Mouse (Mus musculus) intestine, embryonic 14.5 days (tissue): ENCODE results near the gene Birc7. TPM values are rescaled to one million over a fixed set of nuclear protein-coding genes. Genes with fewer than 3 reads are reported as not detected.

ENCODE experiments used
- ATAC-seq: fragments of 200-750 bp; cut with Nextera tagmentation; replicated peaks from 2 replicates; pipeline ENCODE4 v1.8.0; 2017; ENCODE audit warnings: low read depth, moderate number of reproducible peaks, moderate TSS enrichment, moderate library complexity; ENCODE audit not compliant: low FRiP score, low TSS enrichment
- DNase-seq: peaks from one replicate; pipeline ENCODE4 v3.0.0-alpha.2; 2018; ENCODE audit warnings: low spot score
- H3K27ac ChIP-seq: fragments of 300-500 bp; sonication (generic); 2 replicates; pipeline ENCODE4 v1.5.1; 2014; ENCODE audit warnings: low read depth, mild to moderate bottlenecking, control low read depth
- H3K27me3 ChIP-seq: fragments of 300-500 bp; sonication (generic); replicated peaks from 2 replicates; pipeline ENCODE4 v1.6.1; 2014; ENCODE audit warnings: low read length, control low read depth; ENCODE audit not compliant: control insufficient read depth, insufficient read depth
- H3K36me3 ChIP-seq: fragments of 300-500 bp; sonication (generic); 2 replicates; pipeline ENCODE4 v1.6.1; 2014; ENCODE audit warnings: low read length, control low read depth; ENCODE audit not compliant: control insufficient read depth, insufficient read depth
- H3K4me1 ChIP-seq: fragments of 300-500 bp; sonication (generic); replicated peaks from 2 replicates; pipeline ENCODE4 v1.6.1; 2014; ENCODE audit warnings: low read length, control low read depth, mixed read lengths; ENCODE audit not compliant: control insufficient read depth, insufficient read depth
- H3K4me2 ChIP-seq: fragments of 300-500 bp; sonication (generic); 2 replicates; pipeline ENCODE4 v1.6.1; 2014; ENCODE audit warnings: low read length
- H3K4me3 ChIP-seq: fragments of 300-500 bp; sonication (generic); 2 replicates; pipeline ENCODE4 v1.5.1; 2014; ENCODE audit warnings: low read depth, low read length, control low read depth, mixed read lengths
- H3K9ac ChIP-seq: fragments of 300-500 bp; sonication (generic); 2 replicates; pipeline ENCODE4 v1.6.1; 2014; ENCODE audit warnings: mild to moderate bottlenecking, low read length
- H3K9me3 ChIP-seq: fragments of 300-500 bp; sonication (generic); 2 replicates; pipeline ENCODE4 v1.6.1; 2016; ENCODE audit warnings: low read length, control low read depth; ENCODE audit not compliant: control insufficient read depth
- WGBS: fragments of 180-500 bp; shearing (Covaris S2); extraction: QIAGEN DNeasy Blood & Tissue Kit; methylation state at CpG from one replicate; pipeline ENCODE4 v1.1.7; 2014; 5-methylcytosine and 5-hydroxymethylcytosine counted together
- polyA plus RNA-seq: library from polyadenylated mRNA; unstranded; fragments of >200 nt; fragmentation: Nextera tagmentation; extraction: Ambion mirVana; gene quantifications from 2 replicates; pipeline ENCODE4 v1.2.1, GENCODE M21; 2014

The Birc7 gene
- polyA plus RNA-seq: 0.26 TPM in 1 of 2 replicates, not detected in the other

DNA sequence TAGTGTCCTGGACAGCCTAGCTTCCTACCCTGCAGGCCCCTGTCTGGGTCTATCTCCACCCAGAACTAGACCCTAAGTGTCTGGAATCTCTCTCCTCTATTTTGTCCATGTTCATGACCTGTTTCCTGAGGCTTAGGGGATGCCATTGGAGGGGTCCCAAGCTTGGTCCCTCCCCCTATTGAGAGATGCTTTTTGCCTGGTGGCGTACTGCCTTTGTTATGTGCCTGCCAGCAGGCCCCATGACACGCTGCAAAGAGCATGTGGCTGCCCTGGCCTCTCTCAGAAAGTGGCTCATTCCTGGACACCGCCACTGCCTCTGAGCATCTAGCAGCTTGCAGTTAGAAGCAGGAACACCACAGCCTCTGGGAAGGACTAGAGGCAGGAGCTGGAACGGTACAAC, at the start of gene Birc7:
Birc7 (plus strand) TSS at position 301 of the 400 bp plus-strand sequence.
- WGBS: 51% methylated on average over 4 of the region's 4 CpGs
- no peaks in the 10 kb centered on the region for H3K9me3 ChIP-seq

DNA sequence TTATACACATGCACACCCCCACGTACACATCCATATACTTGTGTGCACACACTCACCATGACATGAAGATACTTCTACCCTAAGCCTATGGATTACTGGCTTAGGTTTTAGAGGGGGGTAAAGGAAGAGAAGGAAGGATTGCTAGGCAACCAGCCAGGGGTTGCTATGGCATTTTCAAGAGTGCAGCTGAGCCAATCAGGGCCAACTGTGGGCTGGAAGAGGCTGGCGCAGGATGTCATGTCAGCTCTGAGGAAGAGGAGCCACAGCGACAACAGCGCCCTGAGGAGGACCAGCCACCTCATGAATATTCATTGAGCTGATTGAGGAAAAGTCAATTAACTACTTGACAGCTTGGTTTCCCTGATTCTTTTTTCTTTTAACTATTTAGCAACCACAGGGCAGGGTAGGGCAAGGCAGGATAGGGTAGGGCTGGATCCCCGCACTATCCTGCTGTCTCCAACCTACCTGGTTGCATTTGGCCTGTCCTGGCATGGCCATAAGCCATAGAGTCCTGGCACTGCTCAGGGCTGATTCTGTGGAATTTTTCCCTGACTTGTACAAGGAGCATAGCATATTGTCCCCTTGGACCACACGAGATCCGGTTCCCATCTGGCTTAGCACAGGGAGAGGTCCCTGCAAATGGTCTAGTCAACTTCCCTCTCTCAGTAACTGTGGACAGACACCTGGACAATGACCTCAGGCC, 49.3 kb upstream of the Birc7 start:
- no peak overlapping the region for H3K9ac ChIP-seq
- no peaks in the 10 kb centered on the region for H3K4me1 ChIP-seq
- H3K9me3 ChIP-seq: no peaks in the 10 kb centered on the region
- H3K27me3 ChIP-seq: no peaks in the 10 kb centered on the region
- H3K4me2 ChIP-seq: no peak overlapping the region
- ATAC-seq: no peak
- no peak overlapping the region for H3K27ac ChIP-seq
- no peak for DNase-seq
- no peak overlapping the region for H3K4me3 ChIP-seq
- no peaks in the 10 kb centered on the region for H3K36me3 ChIP-seq
- 57% methylated on average over 7 of the region's 7 CpGs for WGBS

More for the DNA sequence above, at the start of gene Birc7:
- Histone ChIP-seq H3K27me3 (no peaks in the 10 kb centered on the region), H3K36me3 (no peaks in the 10 kb centered on the region; the same call in 1 of the 2 replicates), H3K4me1 (no peaks in the 10 kb centered on the region), H3K4me3 (no peak within 1 kb of the TSS), H3K4me2 (no peak within 1 kb of the TSS), H3K9ac (no peak within 1 kb of the TSS), H3K27ac (no peak within 1 kb of the TSS)
- no peak for ATAC-seq
- DNase-seq: no peak

DNA sequence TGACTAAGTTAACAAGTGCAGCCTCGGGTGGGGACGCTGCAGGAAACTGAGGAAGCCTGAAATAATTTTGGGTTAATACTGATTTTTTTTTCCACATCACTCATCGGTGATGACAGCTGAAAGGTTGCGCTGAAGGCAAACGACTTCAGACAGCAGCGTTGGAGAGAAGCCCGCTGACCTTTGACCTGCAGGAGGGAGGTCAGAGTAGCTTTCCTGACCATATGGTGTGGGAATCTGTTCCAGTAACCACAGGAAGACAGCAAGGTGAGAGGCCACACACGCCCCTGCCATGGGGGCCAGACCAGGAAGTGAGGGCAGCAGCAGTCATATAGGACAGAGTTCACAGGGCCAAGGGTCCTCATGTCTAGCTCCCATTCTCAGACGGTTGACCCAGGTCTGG, 47.5 kb upstream of the Birc7 start:
- no peak overlapping the region for H3K27ac ChIP-seq
- ATAC-seq (no peak), DNase-seq (no peak)
- no peaks in the 10 kb centered on the region for H3K36me3 ChIP-seq
- no peaks in the 10 kb centered on the region for H3K9me3 ChIP-seq
- H3K4me1 ChIP-seq: no peaks in the 10 kb centered on the region
- H3K27me3 ChIP-seq: no peaks in the 10 kb centered on the region
- whole genome bisulfite sequencing: 57% methylated on average over 9 of the region's 9 CpGs
- no peak overlapping the region for H3K4me2 ChIP-seq
- H3K4me3 ChIP-seq: no peak overlapping the region
- no peak overlapping the region for H3K9ac ChIP-seq

DNA sequence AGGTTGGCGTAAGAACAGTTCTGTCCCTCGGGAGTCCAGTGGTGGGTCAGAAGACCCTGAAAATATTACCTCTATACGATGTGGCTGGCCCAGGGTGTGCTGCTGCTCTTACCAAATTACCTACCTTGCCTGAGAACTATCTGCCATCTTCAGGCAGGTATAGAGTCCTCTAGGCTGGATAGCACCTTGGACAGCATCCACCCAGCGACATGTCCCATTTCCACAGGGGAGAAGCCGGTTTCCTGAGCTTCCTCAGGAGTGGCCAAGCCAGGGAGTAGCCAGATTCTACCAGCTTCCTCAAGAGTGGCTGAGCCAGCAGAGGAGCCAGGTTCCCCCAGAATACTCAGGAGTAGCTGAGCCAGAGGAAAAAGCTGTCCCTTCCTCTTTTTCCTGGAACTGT, 43.6 kb upstream of the Birc7 start:
- no peak for DNase-seq
- Histone ChIP-seq H3K4me3 (no peak overlapping the region), H3K27me3 (peaks cover 37% of the 10 kb centered on the region), H3K9me3 (no peaks in the 10 kb centered on the region), H3K36me3 (no peaks in the 10 kb centered on the region), H3K27ac (no peak overlapping the region), H3K4me1 (no peaks in the 10 kb centered on the region), H3K4me2 (no peak overlapping the region), H3K9ac (no peak overlapping the region)
- ATAC-seq: no peak
- 52% methylated on average over 5 of the region's 5 CpGs for WGBS

DNA sequence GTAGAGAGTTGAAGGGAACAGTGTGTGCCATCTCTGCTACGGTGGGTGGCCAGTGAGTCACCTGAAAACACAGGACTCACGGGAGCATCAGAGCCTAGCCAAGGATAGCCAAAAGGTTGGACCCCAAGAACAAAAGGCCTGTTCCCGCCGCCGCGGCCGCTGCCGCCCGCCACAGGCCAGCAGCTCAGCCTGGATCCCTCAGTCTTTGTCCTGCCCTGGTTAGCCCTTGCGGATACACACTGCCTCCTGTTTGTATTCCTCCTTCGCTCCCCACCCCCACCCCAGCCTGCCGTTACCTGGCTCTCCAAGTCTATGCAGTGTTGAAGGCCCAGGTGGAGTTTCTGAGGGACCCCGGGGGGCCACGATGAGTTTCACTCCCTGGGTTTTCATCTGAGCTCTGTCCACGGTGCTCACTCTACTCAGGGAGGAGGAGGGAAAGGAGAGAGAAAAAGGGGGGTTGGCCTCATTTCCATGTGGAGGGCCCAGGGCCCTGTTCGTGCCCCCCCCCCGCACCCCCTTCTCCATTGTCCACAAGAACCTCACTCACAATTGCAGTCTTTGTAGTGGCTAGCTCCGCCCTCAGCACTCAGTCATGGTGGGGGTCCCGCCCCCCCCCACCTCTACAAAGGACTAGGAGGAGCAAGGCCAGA, 39.4 kb upstream of the Birc7 start:
- Histone ChIP-seq H3K4me3 (no peak overlapping the region), H3K9ac (no peak overlapping the region), H3K27me3 (peaks cover 78% of the 10 kb centered on the region), H3K36me3 (no peaks in the 10 kb centered on the region), H3K9me3 (no peaks in the 10 kb centered on the region), H3K4me1 (peaks cover 14% of the 10 kb centered on the region), H3K4me2 (no peak overlapping the region), H3K27ac (no peak overlapping the region)
- no peak for DNase-seq
- ATAC-seq: no peak
- 12% methylated on average over 19 of the region's 19 CpGs for WGBS

DNA sequence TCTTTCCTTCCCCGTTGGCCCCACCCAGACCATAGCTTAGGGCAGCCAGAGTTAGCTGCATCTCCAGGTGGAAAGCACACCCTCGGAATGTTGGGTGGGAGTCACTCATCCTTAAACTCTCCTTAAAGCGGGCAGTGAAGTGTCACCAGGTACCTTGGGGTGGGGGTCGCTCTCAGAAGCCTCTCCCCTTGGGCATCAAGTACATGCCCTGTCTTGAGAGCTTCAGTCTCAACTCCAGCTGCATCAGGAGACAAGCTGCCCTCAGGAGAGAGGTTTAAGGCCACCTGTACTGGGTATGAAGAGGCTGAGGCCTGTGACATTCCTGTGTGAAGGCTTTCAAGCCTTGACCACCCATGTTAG, 38.9 kb upstream of the Birc7 start:
- no peak for DNase-seq
- no peak overlapping the region for H3K4me2 ChIP-seq
- H3K9ac ChIP-seq: no peak overlapping the region
- H3K4me1 ChIP-seq: peaks cover 16% of the 10 kb centered on the region
- no peak overlapping the region for H3K27ac ChIP-seq
- ATAC-seq: no peak
- H3K36me3 ChIP-seq: no peaks in the 10 kb centered on the region
- no peak overlapping the region for H3K4me3 ChIP-seq
- 16% methylated on average over 4 of the region's 4 CpGs for WGBS
- H3K9me3 ChIP-seq: no peaks in the 10 kb centered on the region
- peaks cover 83% of the 10 kb centered on the region for H3K27me3 ChIP-seq

DNA sequence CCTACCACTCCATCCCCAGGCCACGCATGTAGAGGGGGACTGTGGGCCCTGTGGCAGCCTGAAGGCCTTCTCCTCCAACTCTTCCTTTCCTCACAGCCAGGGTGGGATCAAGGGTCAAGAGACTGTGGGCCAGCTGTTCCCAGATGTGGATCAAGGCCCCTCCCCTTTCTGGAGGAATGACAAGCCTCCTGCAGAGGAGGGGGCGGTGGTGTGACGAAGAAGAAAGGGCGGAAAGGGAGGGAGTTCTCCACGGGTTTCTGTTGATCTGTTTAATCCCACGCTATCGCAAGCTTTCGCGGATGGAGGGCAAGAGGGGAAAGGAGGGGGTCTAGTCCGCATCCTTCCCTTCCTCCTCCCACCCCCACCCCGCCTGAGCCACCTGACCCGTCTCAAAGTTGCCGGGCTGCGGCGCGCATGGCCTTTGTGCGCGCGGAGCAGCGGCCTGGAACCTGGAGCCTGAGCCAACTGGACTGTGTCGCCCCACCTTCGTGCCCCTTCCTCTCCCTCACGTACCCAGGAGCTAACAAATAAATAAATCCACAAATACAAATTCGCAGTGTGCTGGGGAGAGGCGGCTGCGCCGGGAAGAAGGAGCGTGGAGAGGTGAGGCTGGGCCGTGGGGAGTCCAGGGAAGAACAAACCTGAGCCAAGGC, 38.3 kb upstream of the Birc7 start:
- no peaks in the 10 kb centered on the region for H3K9me3 ChIP-seq
- H3K27me3 ChIP-seq: peaks cover 90% of the 10 kb centered on the region
- ATAC-seq (no peak), DNase-seq (no peak)
- peaks cover 16% of the 10 kb centered on the region for H3K4me1 ChIP-seq
- H3K4me2 ChIP-seq: no peak overlapping the region; the same call in 1 of the 2 replicates
- no peak overlapping the region for H3K4me3 ChIP-seq
- H3K27ac ChIP-seq: no peak overlapping the region
- no peaks in the 10 kb centered on the region for H3K36me3 ChIP-seq
- no peak overlapping the region for H3K9ac ChIP-seq
- 1% methylated on average over 28 of the region's 29 CpGs for WGBS

DNA sequence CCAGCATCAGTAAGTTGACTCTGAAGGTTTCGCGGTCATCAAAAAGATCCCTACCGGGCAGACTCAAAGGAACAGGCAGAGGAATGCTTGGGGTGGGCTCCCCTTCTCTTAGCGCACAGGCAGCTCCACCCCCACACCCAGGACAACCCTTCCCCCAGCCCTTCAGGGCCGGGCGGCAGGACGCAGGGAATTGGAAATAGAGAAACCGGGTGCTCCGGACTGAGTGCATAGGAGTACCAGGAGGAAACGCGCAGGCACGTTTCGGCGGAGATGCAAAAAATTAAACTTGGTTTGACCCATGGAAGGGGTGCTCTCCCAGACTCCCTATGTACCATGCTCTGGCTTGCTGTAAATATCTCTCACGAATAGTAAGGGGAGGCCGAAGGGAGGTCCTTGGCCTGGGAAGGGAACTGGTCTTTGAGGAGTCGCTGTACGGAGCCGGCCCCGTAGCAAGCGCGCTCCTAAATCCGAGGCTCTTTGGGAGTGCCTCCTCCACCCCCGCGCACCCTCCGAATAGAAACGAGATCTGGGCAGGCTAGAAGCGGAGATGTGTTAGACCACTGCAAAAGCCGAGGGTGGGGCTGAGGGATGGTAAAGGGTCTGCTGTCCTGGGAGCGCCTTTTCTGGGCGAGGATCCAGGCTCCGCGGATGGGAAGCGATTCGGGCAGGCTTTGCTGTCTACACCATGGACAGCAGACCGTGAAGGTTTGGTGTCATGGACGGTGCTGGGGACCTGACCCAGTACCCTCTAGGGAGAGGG, 37.6 kb upstream of the Birc7 start:
- ATAC-seq (no peak), DNase-seq (no peak)
- H3K4me1 ChIP-seq: peaks cover 16% of the 10 kb centered on the region
- H3K27me3 ChIP-seq: peaks cover 97% of the 10 kb centered on the region
- H3K9me3 ChIP-seq: no peaks in the 10 kb centered on the region
- no peaks in the 10 kb centered on the region for H3K36me3 ChIP-seq
- no peak overlapping the region for H3K9ac ChIP-seq
- H3K4me3 ChIP-seq: no peak overlapping the region
- no peak overlapping the region for H3K27ac ChIP-seq
- H3K4me2 ChIP-seq: no peak overlapping the region
- WGBS: under 1% methylated on average over 37 of the region's 37 CpGs
